Mouse (Mus musculus): ENCODE measurements at regions not wholly inside any gene's neighbourhood (a gene's known extent, or its start where the extent isn't known, plus 50 kb on each side); places are given as distances from the start of the nearest gene placed in this dataset.

DNA sequence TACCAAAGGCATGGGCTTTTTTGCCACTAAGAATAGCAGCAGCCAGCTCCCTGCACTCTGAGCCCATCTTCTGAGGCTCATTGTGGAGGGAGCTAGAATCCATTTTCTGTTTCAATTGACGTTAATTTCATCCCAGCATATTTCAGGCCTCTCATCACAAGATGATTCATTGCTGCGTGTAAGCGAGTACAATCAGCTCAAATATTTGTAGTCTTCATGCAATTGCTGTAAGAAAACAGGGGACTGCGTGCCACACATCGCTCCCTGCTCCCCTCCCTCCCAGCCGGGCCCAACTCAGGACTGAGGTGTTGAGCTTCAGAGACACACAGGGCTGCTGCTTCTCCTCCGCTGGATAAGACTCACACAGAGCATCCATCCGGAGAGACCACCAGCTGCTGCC, 360.0 kb upstream of the Cdh5 start:
- Histone ChIP-seq H3K4me3 (ENCODE audit: low read depth, low read length) (no peak overlapping the region), H3K9me3 (replicated peaks; ENCODE audit: control insufficient read depth, low read length) (no peaks in the 10 kb centered on the region), H3K27me3 (ENCODE audit: control insufficient read depth, insufficient read depth, low read length) (0 out of 2 replicates have a peak, but pooled peaks cover 2% of the 10 kb centered on the region), H3K36me3 (replicated peaks; ENCODE audit: control insufficient read depth, insufficient read depth, low read depth, low read length) (no peaks in the 10 kb centered on the region), H3K9ac (replicated peaks; ENCODE audit: low read length) (no peak overlapping the region), H3K4me2 (ENCODE audit: low read depth, low read length) (no peak overlapping the region), H3K4me1 (ENCODE audit: control insufficient read depth, insufficient read depth, low read length) (no peaks in the 10 kb centered on the region), H3K27ac (replicated peaks; ENCODE audit: low read depth, low read length) (no peak overlapping the region)
- no peak for ATAC-seq (replicated peaks; ENCODE audit: insufficient number of reproducible peaks, low FRiP score, low TSS enrichment, low read depth)
- WGBS: 84% methylated on average over 8 of the region's 8 CpGs
- no peak for DNase-seq (ENCODE audit: low spot score)

DNA sequence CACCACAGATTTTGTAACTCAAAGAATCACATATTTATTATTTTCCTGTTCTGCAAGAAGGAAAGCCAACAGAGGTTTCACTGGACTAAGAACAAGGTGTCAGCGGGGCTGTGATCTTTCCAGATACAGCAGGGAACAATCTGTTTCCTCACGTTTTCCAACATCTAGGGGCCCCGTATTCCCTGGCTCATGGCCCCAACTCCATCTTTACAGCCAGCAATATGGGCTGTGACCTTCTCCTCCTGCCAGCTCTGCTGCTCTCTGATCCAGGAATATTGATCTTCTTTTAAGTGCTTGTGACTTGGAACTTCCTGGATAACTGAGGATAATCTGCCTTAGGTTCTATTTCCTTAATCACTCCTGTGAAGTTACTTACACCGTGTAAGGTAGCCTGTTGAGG, 352.7 kb upstream of the Cdh5 start:
- H3K4me2 ChIP-seq (ENCODE audit: low read depth, low read length): no peak overlapping the region
- H3K9ac ChIP-seq (replicated peaks; ENCODE audit: low read length): no peak overlapping the region
- no peaks in the 10 kb centered on the region for H3K36me3 ChIP-seq (replicated peaks; ENCODE audit: control insufficient read depth, insufficient read depth, low read depth, low read length)
- ATAC-seq (replicated peaks; ENCODE audit: insufficient number of reproducible peaks, low FRiP score, low TSS enrichment, low read depth) (no peak), DNase-seq (ENCODE audit: low spot score) (no peak)
- no peak overlapping the region for H3K27ac ChIP-seq (replicated peaks; ENCODE audit: low read depth, low read length)
- 71% methylated on average over 4 of the region's 4 CpGs for WGBS
- no peaks in the 10 kb centered on the region for H3K9me3 ChIP-seq (replicated peaks; ENCODE audit: control insufficient read depth, low read length)
- H3K27me3 ChIP-seq (ENCODE audit: control insufficient read depth, insufficient read depth, low read length): 0 out of 2 replicates have a peak, but pooled peaks cover 2% of the 10 kb centered on the region
- no peak overlapping the region for H3K4me3 ChIP-seq (ENCODE audit: low read depth, low read length)
- no peaks in the 10 kb centered on the region for H3K4me1 ChIP-seq (ENCODE audit: control insufficient read depth, insufficient read depth, low read length)

- peak; percentile 7 for DNase-seq (ENCODE audit: low spot score)
- Histone ChIP-seq H3K36me3 (replicated peaks; ENCODE audit: control insufficient read depth, insufficient read depth, low read depth, low read length) (no peaks in the 10 kb centered on the region), H3K9ac (replicated peaks; ENCODE audit: low read length) (no peak overlapping the region), H3K27me3 (ENCODE audit: control insufficient read depth, insufficient read depth, low read length) (0 out of 2 replicates have a peak, but pooled peaks cover 2% of the 10 kb centered on the region), H3K4me3 (ENCODE audit: low read depth, low read length) (no peak overlapping the region), H3K4me2 (ENCODE audit: low read depth, low read length) (no peak overlapping the region), H3K9me3 (replicated peaks; ENCODE audit: control insufficient read depth, low read length) (no peaks in the 10 kb centered on the region), H3K4me1 (ENCODE audit: control insufficient read depth, insufficient read depth, low read length) (no peaks in the 10 kb centered on the region), H3K27ac (replicated peaks; ENCODE audit: low read depth, low read length) (no peak overlapping the region)
- no peak; the same call in 1 of the 2 replicates for ATAC-seq (replicated peaks; ENCODE audit: insufficient number of reproducible peaks, low FRiP score, low TSS enrichment, low read depth)
- WGBS: 42% methylated on average over 12 of the region's 12 CpGs
These were observed 350.9 kb upstream of the Cdh5 start for GRCm38 (mm10) chr8:103750278-103751097.

DNA sequence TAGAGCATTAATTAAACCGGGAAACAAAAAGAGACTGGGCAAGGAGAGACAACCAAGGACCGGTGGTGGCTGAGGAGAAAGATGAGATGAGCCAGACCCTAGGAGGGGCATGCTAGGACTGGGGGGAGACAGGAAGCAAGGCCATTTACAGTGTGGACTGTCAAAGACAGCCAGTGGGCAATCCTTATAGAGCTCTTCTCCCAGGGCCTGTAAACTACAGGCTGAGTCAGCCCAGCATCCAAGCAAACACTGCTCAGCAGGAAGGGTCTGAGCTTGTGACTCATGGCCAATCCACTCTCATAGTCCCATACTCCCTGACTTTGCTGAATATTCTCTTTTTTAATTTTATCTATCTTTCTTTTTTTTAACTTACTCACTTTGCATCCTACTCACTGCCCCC, 350.3 kb upstream of the Cdh5 start:
- no peak for DNase-seq (ENCODE audit: low spot score)
- Histone ChIP-seq H3K27me3 (ENCODE audit: control insufficient read depth, insufficient read depth, low read length) (no peaks in the 10 kb centered on the region), H3K4me2 (ENCODE audit: low read depth, low read length) (no peak overlapping the region), H3K27ac (replicated peaks; ENCODE audit: low read depth, low read length) (no peak overlapping the region), H3K4me1 (ENCODE audit: control insufficient read depth, insufficient read depth, low read length) (no peaks in the 10 kb centered on the region), H3K4me3 (ENCODE audit: low read depth, low read length) (no peak overlapping the region), H3K36me3 (replicated peaks; ENCODE audit: control insufficient read depth, insufficient read depth, low read depth, low read length) (no peaks in the 10 kb centered on the region), H3K9me3 (replicated peaks; ENCODE audit: control insufficient read depth, low read length) (no peaks in the 10 kb centered on the region), H3K9ac (replicated peaks; ENCODE audit: low read length) (no peak overlapping the region)
- 80% methylated on average over 2 of the region's 2 CpGs for WGBS
- ATAC-seq (replicated peaks; ENCODE audit: insufficient number of reproducible peaks, low FRiP score, low TSS enrichment, low read depth): no peak

DNA sequence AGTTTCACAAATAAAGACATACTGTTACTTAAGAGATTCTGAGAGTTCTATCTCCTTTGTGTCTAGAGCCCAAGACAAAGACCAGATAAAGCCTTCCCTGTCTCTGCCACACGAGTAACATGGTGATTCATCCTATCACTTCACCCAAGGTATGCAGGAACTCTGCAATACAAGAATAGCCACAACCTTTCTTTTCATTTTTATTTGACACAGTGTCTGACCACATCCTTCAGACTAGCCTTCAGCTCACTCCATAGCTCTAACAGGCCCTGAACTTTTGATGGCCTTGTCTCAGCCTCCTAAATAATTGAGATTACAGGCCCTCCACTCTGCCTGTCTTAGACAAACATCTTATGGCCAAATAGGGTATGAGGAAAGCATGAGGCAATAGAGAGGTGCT, 337.6 kb upstream of the Cdh5 start:
- ATAC-seq (replicated peaks; ENCODE audit: insufficient number of reproducible peaks, low FRiP score, low TSS enrichment, low read depth) (no peak), DNase-seq (ENCODE audit: low spot score) (no peak)
- WGBS: 86% methylated on average over 1 of the region's 1 CpGs
- Histone ChIP-seq H3K36me3 (replicated peaks; ENCODE audit: control insufficient read depth, insufficient read depth, low read depth, low read length) (no peaks in the 10 kb centered on the region), H3K9ac (replicated peaks; ENCODE audit: low read length) (no peak overlapping the region), H3K9me3 (replicated peaks; ENCODE audit: control insufficient read depth, low read length) (no peaks in the 10 kb centered on the region), H3K27me3 (ENCODE audit: control insufficient read depth, insufficient read depth, low read length) (no peaks in the 10 kb centered on the region), H3K4me3 (ENCODE audit: low read depth, low read length) (no peak overlapping the region), H3K4me1 (ENCODE audit: control insufficient read depth, insufficient read depth, low read length) (no peaks in the 10 kb centered on the region), H3K4me2 (ENCODE audit: low read depth, low read length) (no peak overlapping the region), H3K27ac (replicated peaks; ENCODE audit: low read depth, low read length) (no peak overlapping the region)

GRCm38 (mm10) chr8:103779658-103780057, 321.8 kb upstream of the Cdh5 start:
- H3K27ac ChIP-seq (replicated peaks; ENCODE audit: low read depth, low read length): no peak overlapping the region
- H3K36me3 ChIP-seq (replicated peaks; ENCODE audit: control insufficient read depth, insufficient read depth, low read depth, low read length): no peaks in the 10 kb centered on the region
- no peak overlapping the region for H3K4me2 ChIP-seq (ENCODE audit: low read depth, low read length)
- no peak overlapping the region for H3K4me3 ChIP-seq (ENCODE audit: low read depth, low read length)
- H3K9me3 ChIP-seq (replicated peaks; ENCODE audit: control insufficient read depth, low read length): no peaks in the 10 kb centered on the region
- peak; percentile 11 for DNase-seq (ENCODE audit: low spot score)
- no peak for ATAC-seq (replicated peaks; ENCODE audit: insufficient number of reproducible peaks, low FRiP score, low TSS enrichment, low read depth)
- no peaks in the 10 kb centered on the region for H3K27me3 ChIP-seq (ENCODE audit: control insufficient read depth, insufficient read depth, low read length)
- no peaks in the 10 kb centered on the region for H3K4me1 ChIP-seq (ENCODE audit: control insufficient read depth, insufficient read depth, low read length)
- WGBS: 67% methylated on average over 6 of the region's 6 CpGs
- no peak overlapping the region for H3K9ac ChIP-seq (replicated peaks; ENCODE audit: low read length)

- Histone ChIP-seq H3K27me3 (ENCODE audit: control insufficient read depth, insufficient read depth, low read length) (no peaks in the 10 kb centered on the region), H3K4me2 (ENCODE audit: low read depth, low read length) (no peak overlapping the region), H3K9me3 (replicated peaks; ENCODE audit: control insufficient read depth, low read length) (no peaks in the 10 kb centered on the region), H3K9ac (replicated peaks; ENCODE audit: low read length) (no peak overlapping the region), H3K27ac (replicated peaks; ENCODE audit: low read depth, low read length) (no peak overlapping the region), H3K4me1 (ENCODE audit: control insufficient read depth, insufficient read depth, low read length) (no peaks in the 10 kb centered on the region), H3K36me3 (replicated peaks; ENCODE audit: control insufficient read depth, insufficient read depth, low read depth, low read length) (no peaks in the 10 kb centered on the region), H3K4me3 (ENCODE audit: low read depth, low read length) (no peak overlapping the region)
- 71% methylated on average over 3 of the region's 3 CpGs for WGBS
- ATAC-seq (replicated peaks; ENCODE audit: insufficient number of reproducible peaks, low FRiP score, low TSS enrichment, low read depth) (no peak), DNase-seq (ENCODE audit: low spot score) (no peak)
These were observed 313.1 kb upstream of the Cdh5 start for GRCm38 (mm10) chr8:103788308-103788707.

DNA sequence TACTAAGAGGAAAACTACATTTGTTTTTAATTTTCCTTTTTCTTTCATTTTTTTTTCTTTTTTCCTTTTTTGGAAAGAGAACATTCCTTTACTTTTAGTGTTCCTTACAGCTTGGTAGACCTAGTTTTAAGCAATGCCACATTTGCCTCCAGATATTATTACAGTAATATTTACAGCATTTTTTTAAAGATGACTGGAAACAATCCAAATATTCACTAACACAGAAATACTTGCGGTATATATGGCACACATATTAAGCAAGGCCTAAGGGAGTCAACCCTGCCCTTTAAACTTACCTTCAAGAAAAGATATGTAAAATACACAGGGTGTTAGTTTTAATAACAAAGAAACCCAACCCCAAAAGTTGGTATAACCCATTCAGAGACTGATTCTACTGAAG, 308.1 kb upstream of the Cdh5 start:
- ATAC-seq (replicated peaks; ENCODE audit: insufficient number of reproducible peaks, low FRiP score, low TSS enrichment, low read depth): no peak
- no peaks in the 10 kb centered on the region for H3K4me1 ChIP-seq (ENCODE audit: control insufficient read depth, insufficient read depth, low read length)
- 77% methylated on average over 1 of the region's 1 CpGs for WGBS

More for the DNA sequence above, 308.1 kb upstream of the Cdh5 start:
- H3K36me3 ChIP-seq (replicated peaks; ENCODE audit: control insufficient read depth, insufficient read depth, low read depth, low read length): no peaks in the 10 kb centered on the region
- DNase-seq (ENCODE audit: low spot score): no peak
- H3K27me3 ChIP-seq (ENCODE audit: control insufficient read depth, insufficient read depth, low read length): no peaks in the 10 kb centered on the region
- H3K27ac ChIP-seq (replicated peaks; ENCODE audit: low read depth, low read length): no peak overlapping the region
- no peak overlapping the region for H3K9ac ChIP-seq (replicated peaks; ENCODE audit: low read length)
- H3K9me3 ChIP-seq (replicated peaks; ENCODE audit: control insufficient read depth, low read length): no peaks in the 10 kb centered on the region
- no peak overlapping the region for H3K4me3 ChIP-seq (ENCODE audit: low read depth, low read length)
- no peak overlapping the region for H3K4me2 ChIP-seq (ENCODE audit: low read depth, low read length)

Data from embryonic facial prominence, embryonic 11.5 days (tissue).